Comparison of ENCODE assay signal across 8 mouse cellular contexts in the genomic region with DNA sequence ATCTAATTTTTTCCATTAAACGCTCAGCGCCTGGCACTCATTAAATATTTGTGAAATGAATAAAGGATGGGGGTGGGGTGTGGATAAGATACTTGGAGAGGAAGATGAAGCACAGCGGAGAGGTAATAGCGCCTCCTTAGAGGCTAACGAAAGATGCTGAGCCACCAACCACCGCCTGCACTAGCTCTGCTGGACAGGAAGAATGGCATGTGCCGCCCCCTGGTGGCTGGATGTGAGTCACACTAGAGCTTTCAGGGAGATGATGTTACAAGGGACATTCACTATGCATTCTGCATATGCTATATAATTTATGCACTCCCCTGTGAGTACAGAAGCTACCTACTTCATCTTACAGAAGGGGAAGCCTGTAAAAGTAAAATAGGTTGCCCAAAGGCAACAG. TPM values are rescaled to one million over a fixed set of nuclear protein-coding genes. Genes with fewer than 3 reads are reported as not detected.
DNase-seq lines count a peak whose midpoint lies in the region; ATAC-seq and TF ChIP-seq lines count a peak whose summit lies in the region.
"Had no signal": no experiment of that assay in that cellular context is flagged by ENCODE, and none has a peak within 500 bp of the region (broad histone marks: within the 10 kb centered on the region; RNA-seq: fewer than 3 reads in every experiment).

No protein-coding gene starts in this region.

- H3K36me3 ChIP-seq in ES-Bruce4 (ENCODE audit: control insufficient read depth, insufficient read depth, low read length, poor library complexity, severe bottlenecking): no peaks in the 10 kb centered on the region

- peak; percentile 98 for TF ChIP-seq CTCF in ES-Bruce4 (IDR thresholded peaks at IDR 0.05; ENCODE audit: low read depth, low read length)

- TF ChIP-seq EP300 in ES-Bruce4 (IDR thresholded peaks at IDR 0.05; ENCODE audit: insufficient read depth, low read depth, low read length): 0 out of 2 replicates have a peak, but pooled peaks have one; percentile 36

- H3K4me1 ChIP-seq in ES-Bruce4 (ENCODE audit: control insufficient read depth, insufficient read depth, low read length): no peaks in the 10 kb centered on the region

- H3K27me3 ChIP-seq in ES-Bruce4 (ENCODE audit: control insufficient read depth, insufficient read depth, low read length, poor library complexity, severe bottlenecking): no peaks in the 10 kb centered on the region

- no peak for TF ChIP-seq POLR2A in ES-Bruce4 (IDR thresholded peaks at IDR 0.05; ENCODE audit: insufficient read depth, low read length)

- ATAC-seq in megakaryocyte, adult 5-6 weeks (ENCODE audit: poor library complexity, severe bottlenecking): peak; percentile 82

- DNase-seq in ZHBTc4 (ENCODE audit: low read depth, low spot score): peak; percentile 89
- DNase-seq in cerebellum, postnatal 36 days: peak; percentile 96 to 97
- peak; percentile 65 to 85 for DNase-seq in heart, adult 9 months (ENCODE audit: low spot score in 2 of 2)
- DNase-seq in layer of hippocampus, adult 9-10 months (ENCODE audit: low spot score): peak; percentile 69
- peak; percentile 78 for DNase-seq in spleen, adult 12 weeks (ENCODE audit: low spot score)

- H3K4me3 ChIP-seq in ES-Bruce4 (ENCODE audit: low read depth, low read length): no peak overlapping the region

- H3K27ac ChIP-seq in ES-Bruce4 (ENCODE audit: insufficient read depth, low read length): no peak overlapping the region
- H3K27ac ChIP-seq: macrophage had no signal

- no peak overlapping the region for H3K9ac ChIP-seq in ES-Bruce4 (ENCODE audit: low read depth, poor library complexity, severe bottlenecking)

- H3K9me3 ChIP-seq in ES-Bruce4 (replicated peaks; ENCODE audit: control insufficient read depth, insufficient read depth, low read length, poor library complexity, severe bottlenecking): no peaks in the 10 kb centered on the region

RNA-seq across cellular contexts. Expression of a gene that starts 4.9 kb away (rescaled TPM):
- polyA plus RNA-seq in ES-Bruce4 (2011; ENCODE audit: insufficient read depth, insufficient read length, low read depth, missing spikeins): 30.1 and 33.9 TPM in 2 replicates
- 24.0 and 24.3 TPM in 2 replicates for total RNA-seq in megakaryocyte, adult 5-6 weeks (2015)
- total RNA-seq in megakaryocyte, adult 5-6 weeks (2017): 50.1 and 61.1 TPM in 2 replicates

RNA-seq across cellular contexts. Expression of a gene that starts 37.7 kb away (rescaled TPM):
- 4.9 and 5.5 TPM in 2 replicates for polyA plus RNA-seq in ES-Bruce4 (2011; ENCODE audit: insufficient read depth, insufficient read length, low read depth, missing spikeins)
- total RNA-seq in megakaryocyte, adult 5-6 weeks (2015): 7.0 and 9.5 TPM in 2 replicates
- total RNA-seq in megakaryocyte, adult 5-6 weeks (2017): 16.8 and 17.1 TPM in 2 replicates
